Mouse (Mus musculus) forebrain, embryonic 14.5 days (tissue): ENCODE measurements around the gene Fbxo10. TPM values are rescaled to one million over a fixed set of nuclear protein-coding genes. Genes with fewer than 3 reads are reported as not detected.

Experiments used
- ATAC-seq: fragments of 200-750 bp; cut with Nextera tagmentation; 2 replicates; pipeline ENCODE4 v1.8.0; 2017; ENCODE audit warnings: mild to moderate bottlenecking, moderate library complexity
- DNase-seq: peaks from one replicate; pipeline ENCODE4 v3.0.0-alpha.2; 2015; ENCODE audit warnings: low spot score
- H3K27ac ChIP-seq: fragments of 300-500 bp; sonication (generic); 2 replicates; pipeline ENCODE4 v1.5.1; 2014; ENCODE audit warnings: low read depth, mild to moderate bottlenecking, control low read depth, low read length, moderate library complexity
- H3K27me3 ChIP-seq: fragments of 300-500 bp; sonication (generic); replicated peaks from 2 replicates; pipeline ENCODE4 v1.6.1; 2014; ENCODE audit warnings: low read length, control low read depth, mixed read lengths; ENCODE audit not compliant: control insufficient read depth, insufficient read depth
- H3K36me3 ChIP-seq: fragments of 300-500 bp; sonication (generic); 2 replicates; pipeline ENCODE4 v1.6.1; 2014; ENCODE audit warnings: low read length, control low read depth; ENCODE audit not compliant: control insufficient read depth, insufficient read depth
- H3K4me1 ChIP-seq: fragments of 300-500 bp; sonication (generic); 2 replicates; pipeline ENCODE4 v1.6.1; 2014; ENCODE audit warnings: antibody characterized with exemption, low read length, control low read depth; ENCODE audit not compliant: control insufficient read depth, insufficient read depth
- H3K4me2 ChIP-seq: fragments of 300-500 bp; sonication (generic); 2 replicates; pipeline ENCODE4 v1.6.1; 2014; ENCODE audit warnings: mild to moderate bottlenecking, control low read depth, low read length
- H3K4me3 ChIP-seq: fragments of 300-500 bp; sonication (generic); 2 replicates; pipeline ENCODE4 v1.5.1; 2014; ENCODE audit warnings: low read depth, low read length, control low read depth
- H3K9ac ChIP-seq: fragments of 300-500 bp; sonication (generic); 2 replicates; pipeline ENCODE4 v1.6.1; 2014; ENCODE audit warnings: mild to moderate bottlenecking, low read length, control low read depth, moderate library complexity
- H3K9me3 ChIP-seq: fragments of 300-500 bp; sonication (generic); replicated peaks from 2 replicates; pipeline ENCODE4 v1.6.1; 2016; ENCODE audit warnings: low read length, control low read depth, mixed read lengths; ENCODE audit not compliant: control insufficient read depth
- WGBS: fragments of 180-500 bp; shearing (Covaris S2); extraction: QIAGEN DNeasy Blood & Tissue Kit; methylation state at CpG from one replicate; pipeline ENCODE4 v1.1.7; 2014; 5-methylcytosine and 5-hydroxymethylcytosine counted together
- polyA plus RNA-seq: library from polyadenylated mRNA; unstranded; fragments of >200 nt; fragmentation: Nextera tagmentation; extraction: Ambion mirVana; gene quantifications from 2 replicates; pipeline ENCODE4 v1.2.1, GENCODE M21; 2014

The Fbxo10 gene
- polyA plus RNA-seq, 1 experiment from 2014 or later: 10.4 TPM

GRCm38 (mm10) chr4:45015615-45016014, 68.8 kb downstream of the Fbxo10 start:
- H3K4me2 ChIP-seq: no peak overlapping the region
- ATAC-seq (no peak), DNase-seq (peak; percentile 71)
- no peak overlapping the region for H3K9ac ChIP-seq
- H3K4me3 ChIP-seq: no peak overlapping the region
- 15% methylated on average over 3 of the region's 3 CpGs for WGBS
- no peaks in the 10 kb centered on the region for H3K27me3 ChIP-seq
- no peaks in the 10 kb centered on the region for H3K9me3 ChIP-seq
- H3K27ac ChIP-seq: no peak overlapping the region
- H3K4me1 ChIP-seq: peaks cover 20% of the 10 kb centered on the region
- H3K36me3 ChIP-seq: no peaks in the 10 kb centered on the region

GRCm38 (mm10) chr4:45013537-45013936, 70.9 kb downstream of the Fbxo10 start:
- H3K9ac ChIP-seq: peak overlapping the region; percentile 72
- H3K36me3 ChIP-seq: no peaks in the 10 kb centered on the region
- H3K27ac ChIP-seq: no peak overlapping the region
- peak overlapping the region; percentile 76 for H3K4me2 ChIP-seq
- no peaks in the 10 kb centered on the region for H3K27me3 ChIP-seq
- peaks cover 24% of the 10 kb centered on the region for H3K4me1 ChIP-seq
- DNase-seq: no peak
- no peak for ATAC-seq
- H3K9me3 ChIP-seq: no peaks in the 10 kb centered on the region
- peak overlapping the region; percentile 69 for H3K4me3 ChIP-seq
- WGBS: 2% methylated on average over 2 of the region's 2 CpGs

- Histone ChIP-seq H3K27me3 (no peaks in the 10 kb centered on the region), H3K36me3 (no peaks in the 10 kb centered on the region), H3K4me2 (peak overlapping the region; percentile 76), H3K27ac (peak overlapping the region; percentile 33; the same call in 1 of the 2 replicates), H3K9ac (peak overlapping the region; percentile 72), H3K9me3 (no peaks in the 10 kb centered on the region), H3K4me3 (peak overlapping the region; percentile 69), H3K4me1 (peaks cover 21% of the 10 kb centered on the region)
- DNase-seq (no peak), ATAC-seq (no peak)
- WGBS: 2% methylated on average over 13 of the region's 13 CpGs
Measured at GRCm38 (mm10) chr4:45013031-45013431, 71.4 kb downstream of the Fbxo10 start.

- peak; percentile 100 for DNase-seq
- Histone ChIP-seq H3K4me2 (peak within 1 kb of the TSS; percentile 76), H3K9ac (peak within 1 kb of the TSS; percentile 93), H3K4me1 (peaks cover 20% of the 10 kb centered on the region), H3K36me3 (no peaks in the 10 kb centered on the region), H3K27me3 (no peaks in the 10 kb centered on the region), H3K4me3 (peak within 1 kb of the TSS; percentile 77), H3K27ac (peak within 1 kb of the TSS; percentile 95), H3K9me3 (no peaks in the 10 kb centered on the region)
- peak; percentile 98 for ATAC-seq
- under 1% methylated on average over 61 of the region's 63 CpGs for WGBS
Measured at GRCm38 (mm10) chr4:45012105-45012975, 72.1 kb downstream of the Fbxo10 start, which contains the start of gene Zbtb5. TSS of gene Zbtb5 (minus strand) at chr4:45012412.

GRCm38 (mm10) chr4:45011581-45012104, 72.8 kb downstream of the Fbxo10 start:
- Histone ChIP-seq H3K27me3 (no peaks in the 10 kb centered on the region), H3K27ac (peak overlapping the region; percentile 95), H3K4me1 (peaks cover 20% of the 10 kb centered on the region), H3K9me3 (no peaks in the 10 kb centered on the region), H3K36me3 (no peaks in the 10 kb centered on the region), H3K9ac (peak overlapping the region; percentile 93), H3K4me2 (peak overlapping the region; percentile 72), H3K4me3 (peak overlapping the region; percentile 77)
- no peak for DNase-seq
- peak; percentile 74 for ATAC-seq
- WGBS: under 1% methylated on average over 31 of the region's 31 CpGs

- Histone ChIP-seq H3K9me3 (no peaks in the 10 kb centered on the region), H3K4me2 (peak overlapping the region; percentile 72), H3K4me1 (peaks cover 20% of the 10 kb centered on the region), H3K9ac (peak overlapping the region; percentile 93), H3K4me3 (peak overlapping the region; percentile 77), H3K27me3 (no peaks in the 10 kb centered on the region), H3K36me3 (no peaks in the 10 kb centered on the region), H3K27ac (no peak overlapping the region)
- ATAC-seq: no peak
- 9% methylated on average over 11 of the region's 11 CpGs for WGBS
- DNase-seq: no peak
Measured at GRCm38 (mm10) chr4:45010806-45011415, 73.5 kb downstream of the Fbxo10 start.

GRCm38 (mm10) chr4:45005452-45005851, 79.0 kb downstream of the Fbxo10 start:
- 92% methylated on average over 3 of the region's 3 CpGs for WGBS
- DNase-seq: no peak
- Histone ChIP-seq H3K4me1 (peaks cover 9% of the 10 kb centered on the region), H3K4me3 (no peak overlapping the region), H3K4me2 (no peak overlapping the region), H3K36me3 (0 out of 2 replicates have a peak, but pooled peaks cover 2% of the 10 kb centered on the region), H3K27me3 (no peaks in the 10 kb centered on the region), H3K9ac (no peak overlapping the region), H3K27ac (no peak overlapping the region), H3K9me3 (no peaks in the 10 kb centered on the region)
- no peak for ATAC-seq

- Histone ChIP-seq H3K27me3 (no peaks in the 10 kb centered on the region), H3K27ac (no peak overlapping the region), H3K9ac (no peak overlapping the region), H3K9me3 (no peaks in the 10 kb centered on the region), H3K4me1 (no peaks in the 10 kb centered on the region), H3K4me2 (no peak overlapping the region), H3K4me3 (no peak overlapping the region), H3K36me3 (peaks cover 4% of the 10 kb centered on the region)
- WGBS: 95% methylated on average over 6 of the region's 6 CpGs
- DNase-seq: no peak
- no peak for ATAC-seq
Measured at GRCm38 (mm10) chr4:45000001-45000400, 84.4 kb downstream of the Fbxo10 start.
